Mouse (Mus musculus) hematopoietic stem cell, adult 5-6 weeks (primary cell): ENCODE measurements at regions not wholly inside any gene's neighbourhood (a gene's known extent, or its start where the extent isn't known, plus 50 kb on each side); places are given as distances from the start of the nearest gene placed in this dataset.
"Not testable (repeated sequence)": the region's sequence is repeated elsewhere in the genome, so short reads cannot be mapped to it uniquely, and the experiment has no call there.

ENCODE experiments used
- ATAC-seq, 2 experiments: fragments of 125-278 bp in 1 of 2; replicated peaks in 1 of 2; 2 replicates each; pipeline ENCODE4 v1.8.0; 2016 to 2017; ENCODE audit warnings: inconsistent platforms in 2 of 2, mild to moderate bottlenecking in 2 of 2, moderate number of reproducible peaks in 2 of 2, low read depth in 1 of 2, moderate TSS enrichment in 1 of 2; ENCODE audit not compliant: low FRiP score in 2 of 2, poor library complexity in 2 of 2, severe bottlenecking in 2 of 2, insufficient read depth in 1 of 2, low TSS enrichment in 1 of 2

- ATAC-seq = no peak
Measured at GRCm38 (mm10) chr5:78075203-78075602, 667.4 kb upstream of the Igfbp7 start.

GRCm38 (mm10) chr5:78032554-78033250, 624.9 kb upstream of the Igfbp7 start:
- ATAC-seq = no peak

DNA sequence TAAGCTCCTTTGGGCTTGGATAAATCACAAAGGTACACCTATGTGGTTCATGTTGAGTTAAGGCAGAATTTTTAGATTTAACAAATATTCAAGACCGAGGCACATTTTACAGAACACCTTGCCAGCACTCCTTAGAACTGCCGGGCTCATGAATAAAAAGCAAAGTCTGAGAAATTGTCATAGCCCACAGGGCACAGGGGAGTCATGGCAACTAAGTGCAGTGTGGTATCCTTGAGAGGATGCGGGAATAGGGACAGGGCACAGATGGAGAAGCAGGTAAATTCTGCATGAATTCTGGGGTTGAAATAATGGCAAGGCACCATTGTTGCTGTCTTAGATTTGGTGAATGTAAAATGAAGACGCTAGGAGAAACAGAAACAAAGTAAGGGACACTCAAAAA, 609.7 kb upstream of the Igfbp7 start:
- no peak for ATAC-seq

DNA sequence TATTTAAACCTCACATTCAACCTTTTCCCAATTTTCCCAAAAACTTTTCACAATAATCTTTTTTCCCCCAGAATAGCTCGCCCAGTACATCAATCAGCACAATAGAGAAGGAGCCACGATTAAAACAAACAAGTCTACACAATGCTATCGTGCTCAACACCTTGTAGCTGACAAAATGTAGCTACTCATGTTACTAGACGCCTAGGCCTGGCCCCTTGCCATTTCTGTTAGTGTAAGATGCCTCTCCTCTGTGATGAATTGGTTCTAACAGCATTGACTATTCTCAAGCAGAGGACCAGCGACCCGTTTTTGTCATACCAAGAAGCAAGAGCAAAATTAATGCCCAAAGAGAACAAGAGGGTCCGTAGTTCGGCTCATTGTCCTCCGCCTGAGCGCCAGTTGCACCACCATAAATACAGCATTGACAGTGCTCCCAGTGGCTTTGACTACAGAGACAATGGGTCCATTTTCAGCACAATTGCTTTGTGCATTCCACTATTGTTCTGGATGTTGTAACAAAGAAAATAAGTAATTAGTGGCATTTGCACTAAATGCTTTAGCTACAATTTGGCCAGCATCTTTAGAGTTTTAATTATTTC, 578.7 kb upstream of the Igfbp7 start:
- ATAC-seq = no peak

DNA sequence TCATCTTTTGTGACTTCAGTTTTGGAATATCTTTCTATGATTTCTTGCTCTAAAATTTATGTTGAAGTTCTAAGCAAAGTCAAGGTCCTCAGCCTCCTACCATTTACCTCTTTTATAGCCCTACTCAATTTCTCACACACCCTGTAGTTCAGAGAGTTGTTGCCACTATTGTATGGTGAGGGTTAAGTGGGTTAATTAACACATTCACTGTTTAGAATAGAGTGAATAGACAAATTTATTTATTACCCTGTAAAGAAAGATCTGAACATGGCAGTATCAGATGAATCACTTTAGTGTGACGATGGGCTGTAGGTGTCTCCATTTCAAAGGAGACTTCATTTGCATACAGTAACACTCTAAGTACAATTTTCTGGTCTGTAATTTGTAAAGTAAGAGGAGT, 577.4 kb upstream of the Igfbp7 start:
- no peak for ATAC-seq

DNA sequence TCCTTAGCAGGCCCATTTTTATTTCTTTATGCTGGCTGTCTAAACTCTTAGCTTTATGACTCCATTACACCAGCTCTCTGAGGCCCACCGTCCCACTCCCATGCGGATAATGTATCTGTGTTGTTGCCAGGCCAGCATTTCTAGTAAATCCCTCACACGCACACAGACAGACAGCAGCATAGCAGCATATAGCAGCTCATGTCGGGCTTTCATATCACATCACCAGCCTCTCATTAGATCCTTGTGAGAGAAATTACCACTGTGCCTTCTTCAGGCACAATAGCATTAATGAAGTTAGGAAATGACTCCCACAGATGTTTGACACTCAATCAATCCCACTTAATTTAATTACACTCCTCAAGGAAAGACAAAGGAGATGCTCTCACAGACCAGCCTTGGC, 532.2 kb upstream of the Igfbp7 start:
- not testable (repeated sequence) for ATAC-seq

GRCm38 (mm10) chr5:77931874-77932273, 524.0 kb upstream of the Igfbp7 start:
- no peak for ATAC-seq

GRCm38 (mm10) chr5:77921186-77921585, 513.3 kb upstream of the Igfbp7 start:
- no peak for ATAC-seq

DNA sequence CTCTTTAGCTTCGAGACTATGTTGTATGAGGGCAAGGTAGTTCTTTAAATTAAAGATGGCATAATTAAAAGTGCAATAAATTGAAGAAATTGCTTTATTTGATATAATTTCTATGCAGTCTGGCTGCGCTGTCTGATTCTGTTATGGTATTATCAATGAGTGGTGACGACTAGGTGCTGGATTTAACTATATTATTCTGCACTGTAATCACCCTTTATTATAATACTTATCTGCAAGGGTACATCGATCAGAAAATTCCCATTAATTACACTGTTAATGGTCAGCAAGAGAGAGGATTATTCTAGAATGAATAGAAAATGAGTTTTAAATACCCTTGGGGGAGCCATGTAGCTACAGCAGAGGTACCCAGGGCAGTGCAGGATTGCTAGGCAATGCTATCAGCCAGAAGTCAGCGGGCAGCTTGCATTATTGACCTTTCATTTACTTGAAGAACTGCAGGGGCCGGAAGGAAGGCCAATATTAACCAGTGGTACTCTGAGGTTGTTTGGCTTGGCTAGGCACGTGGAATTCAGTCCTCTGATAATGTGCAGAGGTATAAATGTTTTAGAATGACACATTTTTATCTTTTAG, 509.3 kb upstream of the Igfbp7 start:
- ATAC-seq = no peak

- no peak for ATAC-seq
Measured at GRCm38 (mm10) chr5:77916375-77916774, 508.5 kb upstream of the Igfbp7 start.

DNA sequence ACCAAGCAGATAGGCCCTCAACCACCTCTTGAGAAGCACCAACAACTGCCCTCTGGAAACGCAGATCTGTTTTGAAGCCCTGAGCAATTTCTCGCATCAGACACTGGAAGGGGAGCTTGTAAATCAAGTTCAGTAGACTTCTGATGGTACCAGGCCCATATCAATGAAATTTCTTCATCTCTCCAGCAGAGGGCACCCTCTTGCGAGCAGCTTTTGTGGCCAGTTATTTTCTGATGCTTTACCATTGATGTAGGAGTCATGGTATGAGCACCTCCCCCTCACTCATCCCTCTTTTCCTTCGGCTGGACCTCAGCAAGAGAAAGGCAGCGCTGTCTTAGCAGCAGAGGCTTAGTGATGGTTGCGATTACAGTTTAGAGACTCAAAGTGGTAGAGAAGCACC, 501.4 kb upstream of the Igfbp7 start:
- ATAC-seq = peak; percentile 32 to 53; a peak in 2 of 4 replicates

DNA sequence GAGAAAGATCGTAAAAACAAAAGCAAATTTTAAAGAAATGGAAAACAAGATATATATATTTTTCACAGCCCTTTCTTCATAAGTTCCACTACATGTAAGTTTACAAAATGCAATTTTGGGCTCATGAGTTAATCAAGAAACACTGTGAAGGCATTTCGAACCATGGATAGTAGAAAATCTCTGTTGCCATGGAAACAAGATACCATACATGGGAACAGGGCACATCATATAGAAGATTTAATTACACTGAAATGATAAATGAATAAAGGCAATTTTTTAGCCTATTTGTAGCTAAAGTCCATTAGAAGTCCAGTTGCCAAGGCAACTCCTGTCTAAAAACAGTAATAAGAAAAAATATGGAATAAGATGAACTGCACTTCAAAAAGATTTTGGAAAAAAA, 484.2 kb upstream of the Igfbp7 start:
- not testable (repeated sequence) for ATAC-seq

GRCm38 (mm10) chr5:77888534-77888933, 480.7 kb upstream of the Igfbp7 start:
- ATAC-seq = no peak

- no peak for ATAC-seq
Measured at GRCm38 (mm10) chr5:77871403-77871802, 463.6 kb upstream of the Igfbp7 start.

GRCm38 (mm10) chr5:77865342-77865741, 457.5 kb upstream of the Igfbp7 start:
- no peak for ATAC-seq

- ATAC-seq = no peak
Measured at GRCm38 (mm10) chr5:77855191-77855590, 447.4 kb upstream of the Igfbp7 start.

DNA sequence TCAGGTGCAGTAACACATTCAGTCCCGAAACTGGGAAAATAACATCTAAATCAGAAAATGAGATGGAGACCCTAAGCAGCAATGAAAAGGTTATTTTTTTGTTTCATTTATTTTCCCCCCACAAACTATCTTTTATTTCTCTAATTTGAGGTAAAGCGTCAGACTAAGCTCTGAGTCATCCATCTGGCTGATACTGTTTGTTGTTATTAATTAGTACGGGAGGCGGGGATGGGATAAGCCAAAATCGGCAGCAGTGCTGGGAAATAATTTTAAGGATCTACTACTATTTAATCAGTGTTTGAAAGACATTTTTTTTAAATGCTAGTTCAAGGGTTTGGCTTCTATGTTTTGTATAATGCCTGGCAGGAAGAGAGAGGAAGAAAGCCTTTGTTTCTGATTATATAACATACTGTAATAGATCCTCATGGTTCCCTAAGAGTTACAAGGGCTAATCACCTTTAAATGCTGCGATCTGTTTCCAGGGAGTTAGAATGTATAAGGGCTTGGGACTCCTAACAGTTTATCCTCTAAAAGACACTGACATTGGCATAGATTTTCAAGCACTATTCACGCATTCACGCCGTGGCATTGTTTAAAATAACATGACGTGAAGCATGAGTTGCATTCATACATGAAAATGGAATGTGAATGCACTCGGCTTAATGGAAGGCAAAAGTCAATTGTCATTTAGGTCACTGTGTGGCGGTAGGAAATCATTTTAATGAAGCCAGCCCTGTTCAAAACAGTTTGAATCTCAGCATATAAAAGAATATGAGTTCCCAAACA, 446.4 kb upstream of the Igfbp7 start:
- ATAC-seq = no peak

GRCm38 (mm10) chr5:77851645-77852044, 443.8 kb upstream of the Igfbp7 start:
- no peak for ATAC-seq
